Mouse (Mus musculus) liver, embryonic 14.5 days (tissue): ENCODE results near the gene AW011738.

ENCODE experiments used
- CTCF ChIP-seq: IDR thresholded peaks from 2 replicates; pipeline ENCODE4 v1.5.1; 2016; ENCODE audit warnings: antibody characterized with exemption, low read depth, control low read depth
- EP300 ChIP-seq: IDR thresholded peaks from 2 replicates; pipeline ENCODE4 v1.6.1; 2016; ENCODE audit warnings: antibody characterized with exemption, low read depth

DNA sequence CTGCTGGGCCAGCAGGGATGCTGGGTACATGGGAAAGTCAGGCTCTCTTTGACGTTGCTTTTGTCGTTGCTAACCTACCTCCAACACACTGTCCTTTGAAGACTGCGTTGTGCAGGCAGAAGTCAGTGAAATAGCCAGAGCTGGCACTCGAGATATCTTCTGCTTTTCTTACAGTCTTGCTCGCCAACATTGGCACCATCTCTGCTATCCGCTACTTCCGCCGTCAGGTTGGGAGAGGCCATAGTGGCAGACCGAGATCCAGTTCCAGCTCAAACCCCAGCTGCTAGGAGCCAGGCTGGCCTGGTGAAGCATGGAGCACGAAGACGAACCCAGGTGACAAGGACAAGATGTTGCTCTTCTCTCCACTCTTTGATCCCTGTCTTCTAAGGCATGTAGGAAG lies 16.8 kb downstream of the AW011738 start:
- TF ChIP-seq CTCF (no peak), EP300 (no peak)
